In genomic region chr16:17532271-17532670, GRCm38 (mm10) we compare ENCODE assay signal across 9 mouse cellular contexts. TPM values are rescaled to one million over a fixed set of nuclear protein-coding genes. Genes with fewer than 3 reads are reported as not detected.
DNase-seq lines count a peak whose midpoint lies in the region; ATAC-seq lines count a peak whose summit lies in the region.
"Had no signal": no experiment of that assay in that cellular context is flagged by ENCODE, and none has a peak within 500 bp of the region (broad histone marks: within the 10 kb centered on the region; RNA-seq: fewer than 3 reads in every experiment).

No protein-coding gene starts in this region.

- no peak for ATAC-seq in midbrain, embryonic 16.5 days
- no peak for ATAC-seq in kidney, embryonic 15.5 days (replicated peaks; ENCODE audit: low FRiP score)
- ATAC-seq in neural tube, embryonic 13.5 days (ENCODE audit: low read depth): no peak

- peak overlapping the region; percentile 71 for H3K4me3 ChIP-seq in midbrain, embryonic 10.5 days
- no peak overlapping the region for H3K4me3 ChIP-seq in midbrain, embryonic 16.5 days (ENCODE audit: low read depth, low read length)
- H3K4me3 ChIP-seq in kidney, embryonic 15.5 days (replicated peaks): peak overlapping the region; percentile 79; the same call in 1 of the 2 replicates
- no peak overlapping the region for H3K4me3 ChIP-seq in neural tube, embryonic 13.5 days

- no peak overlapping the region for H3K27ac ChIP-seq in midbrain, embryonic 10.5 days (replicated peaks)
- no peak overlapping the region for H3K27ac ChIP-seq in midbrain, embryonic 16.5 days (ENCODE audit: low read length)
- H3K27ac ChIP-seq in kidney, embryonic 15.5 days: no peak overlapping the region
- H3K27ac ChIP-seq in neural tube, embryonic 13.5 days (replicated peaks): no peak overlapping the region

- H3K9me3 ChIP-seq in midbrain, embryonic 10.5 days (replicated peaks): no peaks in the 10 kb centered on the region
- H3K9me3 ChIP-seq in midbrain, embryonic 16.5 days (replicated peaks; ENCODE audit: control insufficient read depth, low read length, poor library complexity, severe bottlenecking): no peaks in the 10 kb centered on the region
- no peaks in the 10 kb centered on the region for H3K9me3 ChIP-seq in kidney, embryonic 15.5 days (replicated peaks)
- H3K9me3 ChIP-seq in neural tube, embryonic 13.5 days: no peaks in the 10 kb centered on the region

- H3K9ac ChIP-seq in midbrain, embryonic 16.5 days (ENCODE audit: low read depth, low read length): no peak overlapping the region
- H3K9ac ChIP-seq in kidney, embryonic 15.5 days: no peak overlapping the region
- no peak overlapping the region for H3K9ac ChIP-seq in neural tube, embryonic 13.5 days

- no peak overlapping the region for H3K4me2 ChIP-seq in midbrain, embryonic 16.5 days (ENCODE audit: low read length)
- 0 out of 2 replicates have a peak overlapping the region, but pooled peaks have one; percentile 79 for H3K4me2 ChIP-seq in kidney, embryonic 15.5 days
- peak overlapping the region; percentile 96 for H3K4me2 ChIP-seq in neural tube, embryonic 13.5 days

- peaks cover 24% of the 10 kb centered on the region for H3K4me1 ChIP-seq in midbrain, embryonic 10.5 days
- H3K4me1 ChIP-seq in midbrain, embryonic 16.5 days (ENCODE audit: control insufficient read depth, insufficient read depth, low read length): peaks cover 14% of the 10 kb centered on the region
- peaks cover 25% of the 10 kb centered on the region for H3K4me1 ChIP-seq in kidney, embryonic 15.5 days
- H3K4me1 ChIP-seq in neural tube, embryonic 13.5 days (replicated peaks): peaks cover 27% of the 10 kb centered on the region

- H3K36me3 ChIP-seq in midbrain, embryonic 10.5 days: peaks cover 18% of the 10 kb centered on the region
- peaks cover 11% of the 10 kb centered on the region for H3K36me3 ChIP-seq in midbrain, embryonic 16.5 days (ENCODE audit: control insufficient read depth, insufficient read depth, low read length)
- peaks cover 24% of the 10 kb centered on the region for H3K36me3 ChIP-seq in kidney, embryonic 15.5 days
- H3K36me3 ChIP-seq in neural tube, embryonic 13.5 days: peaks cover 18% of the 10 kb centered on the region

- 51% methylated on average over 4 of the region's 4 CpGs for WGBS in midbrain, embryonic 10.5 days
- 61% methylated on average over 4 of the region's 4 CpGs for WGBS in midbrain, embryonic 16.5 days
- WGBS in kidney, embryonic 15.5 days: 64% methylated on average over 4 of the region's 4 CpGs
- WGBS in neural tube, embryonic 13.5 days: 66% methylated on average over 4 of the region's 4 CpGs

- DNase-seq in adrenal gland, postnatal 10 days: peak; percentile 34
- DNase-seq in adrenal gland, adult 18-20 months (ENCODE audit: low spot score in 2 of 2): no peak
- no peak for DNase-seq in midbrain, embryonic 10.5 days (ENCODE audit: low spot score)
- DNase-seq in layer of hippocampus, postnatal 25 days (ENCODE audit: extremely low spot score in 1 of 2, low spot score in 1 of 2): no peak
- DNase-seq in right cerebral cortex, adult 2 months (ENCODE audit: low spot score in 2 of 2): no peak

- H3K27me3 ChIP-seq in midbrain, embryonic 10.5 days (ENCODE audit: low read depth, poor library complexity, severe bottlenecking): no peaks in the 10 kb centered on the region
- no peaks in the 10 kb centered on the region for H3K27me3 ChIP-seq in midbrain, embryonic 16.5 days (ENCODE audit: control insufficient read depth, insufficient read depth, low read depth, low read length)
- H3K27me3 ChIP-seq in kidney, embryonic 15.5 days: no peaks in the 10 kb centered on the region
- H3K27me3 ChIP-seq in neural tube, embryonic 13.5 days: no peaks in the 10 kb centered on the region

RNA-seq across cellular contexts. Expression of gene Thap7, which starts 1.3 kb away (rescaled TPM):
- 10 to 100 TPM; 27.1 to 28.4 TPM for total RNA-seq in adrenal gland, postnatal 10 days (2021)
- 10 to 100 TPM; 35.1 to 38.5 TPM for total RNA-seq in adrenal gland, adult 18-20 months (2021)
- polyA plus RNA-seq in midbrain, embryonic 10.5 days (2016; fragmentation: Nextera tagmentation; extraction: Ambion mirVana): 52.0 and 56.9 TPM in 2 replicates
- polyA plus RNA-seq in midbrain, embryonic 16.5 days (2015; fragmentation: Nextera tagmentation; extraction: Ambion mirVana): 60.7 and 62.7 TPM in 2 replicates
- polyA plus RNA-seq in kidney, embryonic 15.5 days (2015; fragmentation: Nextera tagmentation; extraction: Ambion mirVana): 51.9 and 55.2 TPM in 2 replicates
- polyA plus RNA-seq in neural tube, embryonic 13.5 days (2015; fragmentation: Nextera tagmentation; extraction: Ambion mirVana): 67.8 and 69.9 TPM in 2 replicates
- 10 to 100 TPM; 39.8 to 47.8 TPM for total RNA-seq in layer of hippocampus, postnatal 25 days (2021)

RNA-seq across cellular contexts. Expression of gene Lztr1, which starts 23.8 kb away (rescaled TPM):
- 10 to 100 TPM; 60.1 to 70.9 TPM for total RNA-seq in adrenal gland, postnatal 10 days (2021)
- 10 to 100 TPM; 58.7 to 64.6 TPM for total RNA-seq in adrenal gland, adult 18-20 months (2021)
- 87.3 and 101 TPM in 2 replicates for polyA plus RNA-seq in midbrain, embryonic 10.5 days (2016; fragmentation: Nextera tagmentation; extraction: Ambion mirVana)
- 145 and 151 TPM in 2 replicates for polyA plus RNA-seq in midbrain, embryonic 16.5 days (2015; fragmentation: Nextera tagmentation; extraction: Ambion mirVana)
- 83.3 and 96.0 TPM in 2 replicates for polyA plus RNA-seq in kidney, embryonic 15.5 days (2015; fragmentation: Nextera tagmentation; extraction: Ambion mirVana)
- 108 and 134 TPM in 2 replicates for polyA plus RNA-seq in neural tube, embryonic 13.5 days (2015; fragmentation: Nextera tagmentation; extraction: Ambion mirVana)
- 100 to 1,000 TPM; 189 to 193 TPM for total RNA-seq in layer of hippocampus, postnatal 25 days (2021)

RNA-seq across cellular contexts. Expression of gene Lrrc74b, which starts 28.8 kb away (rescaled TPM):
- under 1 TPM; 0.48 to 0.58 TPM for total RNA-seq in adrenal gland, postnatal 10 days (2021)
- total RNA-seq in adrenal gland, adult 18-20 months (2021): not detected
- 0.17 and 0.27 TPM in 2 replicates for polyA plus RNA-seq in midbrain, embryonic 10.5 days (2016; fragmentation: Nextera tagmentation; extraction: Ambion mirVana)
- 1.3 and 2.0 TPM in 2 replicates for polyA plus RNA-seq in midbrain, embryonic 16.5 days (2015; fragmentation: Nextera tagmentation; extraction: Ambion mirVana)
- 0.23 and 0.24 TPM in 2 replicates for polyA plus RNA-seq in kidney, embryonic 15.5 days (2015; fragmentation: Nextera tagmentation; extraction: Ambion mirVana)
- polyA plus RNA-seq in neural tube, embryonic 13.5 days (2015; fragmentation: Nextera tagmentation; extraction: Ambion mirVana): 0.35 and 0.56 TPM in 2 replicates
- total RNA-seq in layer of hippocampus, postnatal 25 days (2021): 1 to 10 TPM in 1 of 2 experiments, under 1 TPM in 1; 0.57 to 1.2 TPM

RNA-seq across cellular contexts. Expression of gene P2rx6, which starts 29.4 kb away (rescaled TPM):
- total RNA-seq in adrenal gland, postnatal 10 days (2021): under 1 TPM; 0.69 to 0.97 TPM
- 1 to 10 TPM; 1.8 to 2.8 TPM for total RNA-seq in adrenal gland, adult 18-20 months (2021)
- 0.62 and 0.75 TPM in 2 replicates for polyA plus RNA-seq in midbrain, embryonic 10.5 days (2016; fragmentation: Nextera tagmentation; extraction: Ambion mirVana)
- polyA plus RNA-seq in midbrain, embryonic 16.5 days (2015; fragmentation: Nextera tagmentation; extraction: Ambion mirVana): 3.0 and 3.5 TPM in 2 replicates
- 0.82 and 1.2 TPM in 2 replicates for polyA plus RNA-seq in kidney, embryonic 15.5 days (2015; fragmentation: Nextera tagmentation; extraction: Ambion mirVana)
- 1.2 and 1.6 TPM in 2 replicates for polyA plus RNA-seq in neural tube, embryonic 13.5 days (2015; fragmentation: Nextera tagmentation; extraction: Ambion mirVana)
- total RNA-seq in layer of hippocampus, postnatal 25 days (2021): 1 to 10 TPM in 1 of 2 experiments, under 1 TPM in 1; 0.64 to 1.3 TPM

RNA-seq across cellular contexts. Expression of gene Aifm3, which starts 42.9 kb away (rescaled TPM):
- total RNA-seq in adrenal gland, postnatal 10 days (2021): 1 to 10 TPM; 3.6 to 4.5 TPM
- 10 to 100 TPM in 1 of 2 experiments, 1 to 10 TPM in 1; 7.3 to 11.7 TPM for total RNA-seq in adrenal gland, adult 18-20 months (2021)
- 2.6 and 3.5 TPM in 2 replicates for polyA plus RNA-seq in midbrain, embryonic 10.5 days (2016; fragmentation: Nextera tagmentation; extraction: Ambion mirVana)
- 13.6 and 22.2 TPM in 2 replicates for polyA plus RNA-seq in midbrain, embryonic 16.5 days (2015; fragmentation: Nextera tagmentation; extraction: Ambion mirVana)
- polyA plus RNA-seq in kidney, embryonic 15.5 days (2015; fragmentation: Nextera tagmentation; extraction: Ambion mirVana): 1.8 and 2.1 TPM in 2 replicates
- polyA plus RNA-seq in neural tube, embryonic 13.5 days (2015; fragmentation: Nextera tagmentation; extraction: Ambion mirVana): 2.4 and 2.6 TPM in 2 replicates
- 10 to 100 TPM; 76.1 to 84.5 TPM for total RNA-seq in layer of hippocampus, postnatal 25 days (2021)
- polyA plus RNA-seq: C2C12 had no signal

Comparison
In these comparisons a context has a peak if more than half of its experiments do, and no peak if none do; other contexts are left out.
1. H3K4me3 ChIP-seq: peak in midbrain, embryonic 10.5 days (single experiment) and kidney, embryonic 15.5 days (single experiment); none in midbrain, embryonic 16.5 days (single experiment) and neural tube, embryonic 13.5 days (single experiment).